Mouse (Mus musculus) midbrain, embryonic 15.5 days (tissue): ENCODE measurements around the gene Ercc5. TPM values are rescaled to one million over a fixed set of nuclear protein-coding genes. Genes with fewer than 3 reads are reported as not detected.

Source experiments
- ATAC-seq: fragments of 200-750 bp; cut with Nextera tagmentation; replicated peaks from 2 replicates; pipeline ENCODE4 v1.8.0; 2017; ENCODE audit warnings: moderate TSS enrichment
- H3K27ac ChIP-seq: fragments of 300-500 bp; sonication (generic); 2 replicates; pipeline ENCODE4 v1.5.1; 2015; ENCODE audit warnings: mild to moderate bottlenecking, inconsistent platforms
- H3K27me3 ChIP-seq: fragments of 300-500 bp; sonication (generic); replicated peaks from 2 replicates; pipeline ENCODE4 v1.6.1; 2015; ENCODE audit warnings: inconsistent platforms
- H3K36me3 ChIP-seq: fragments of 300-500 bp; sonication (generic); replicated peaks from 2 replicates; pipeline ENCODE4 v1.6.1; 2015; ENCODE audit warnings: inconsistent platforms
- H3K4me1 ChIP-seq: fragments of 300-500 bp; sonication (generic); 2 replicates; pipeline ENCODE4 v1.6.1; 2015; ENCODE audit warnings: inconsistent platforms
- H3K4me2 ChIP-seq: fragments of 300-500 bp; sonication (generic); 2 replicates; pipeline ENCODE4 v1.6.1; 2015; ENCODE audit warnings: inconsistent platforms, mild to moderate bottlenecking, moderate library complexity
- H3K4me3 ChIP-seq: fragments of 300-500 bp; sonication (generic); 2 replicates; pipeline ENCODE4 v1.5.1; 2015; ENCODE audit warnings: mild to moderate bottlenecking, inconsistent platforms
- H3K9ac ChIP-seq: fragments of 300-500 bp; sonication (generic); 2 replicates; pipeline ENCODE4 v1.6.1; 2015; ENCODE audit warnings: mild to moderate bottlenecking, inconsistent platforms
- H3K9me3 ChIP-seq: fragments of 300-500 bp; sonication (generic); 2 replicates; pipeline ENCODE4 v1.6.1; 2016; ENCODE audit warnings: inconsistent platforms
- WGBS: fragments of 180-500 bp; shearing (Covaris S2); methylation state at CpG from one replicate; pipeline ENCODE4 v1.1.7; 2015; ENCODE audit warnings: mixed read lengths; 5-methylcytosine and 5-hydroxymethylcytosine counted together
- polyA plus RNA-seq: library from polyadenylated mRNA; unstranded; fragments of >200 nt; fragmentation: Nextera tagmentation; extraction: Ambion mirVana; gene quantifications from 2 replicates; pipeline ENCODE4 v1.2.1, GENCODE M21; 2015

Ercc5 gene
- polyA plus RNA-seq, 1 experiment from 2014 or later = 32.8 TPM

DNA sequence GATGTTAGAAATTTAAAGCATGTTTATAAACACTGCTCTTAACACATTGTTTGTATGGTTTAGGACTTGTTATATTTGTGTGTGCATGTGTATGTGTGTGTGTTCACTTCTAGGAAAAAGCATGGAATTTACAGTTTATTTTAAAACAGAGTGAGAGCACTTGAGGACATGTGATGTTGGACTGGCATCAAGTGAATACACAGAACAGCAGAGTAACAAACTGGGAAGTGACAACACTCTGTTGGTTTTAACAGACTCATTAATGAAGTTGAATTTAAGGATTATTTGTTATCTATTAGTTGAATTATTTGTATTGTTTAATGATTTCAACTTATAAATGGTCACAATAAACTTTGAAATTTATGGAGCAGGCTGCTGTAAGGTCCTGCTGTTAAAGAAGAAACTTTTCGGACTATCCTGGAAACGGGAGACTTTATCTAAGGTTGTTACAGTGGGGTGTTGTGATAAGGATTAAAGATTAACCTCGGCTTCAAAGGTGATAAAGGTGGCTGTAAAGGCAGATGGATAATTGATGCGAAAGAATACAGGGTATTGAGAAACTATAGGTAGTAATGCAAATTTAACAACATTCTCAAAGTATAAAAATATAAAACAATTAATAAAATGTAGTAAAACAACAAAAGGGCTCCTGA, 17.5 kb upstream of the Ercc5 start:
- no peak overlapping the region for H3K9ac ChIP-seq
- no peak for ATAC-seq
- H3K36me3 ChIP-seq = peaks cover 19% of the 10 kb centered on the region; the same call in 1 of the 2 replicates
- H3K27ac ChIP-seq = no peak overlapping the region
- no peak overlapping the region for H3K4me2 ChIP-seq
- WGBS = 92% methylated on average over 4 of the region's 4 CpGs
- no peaks in the 10 kb centered on the region for H3K4me1 ChIP-seq
- no peaks in the 10 kb centered on the region for H3K27me3 ChIP-seq
- no peaks in the 10 kb centered on the region for H3K9me3 ChIP-seq
- no peak overlapping the region for H3K4me3 ChIP-seq

DNA sequence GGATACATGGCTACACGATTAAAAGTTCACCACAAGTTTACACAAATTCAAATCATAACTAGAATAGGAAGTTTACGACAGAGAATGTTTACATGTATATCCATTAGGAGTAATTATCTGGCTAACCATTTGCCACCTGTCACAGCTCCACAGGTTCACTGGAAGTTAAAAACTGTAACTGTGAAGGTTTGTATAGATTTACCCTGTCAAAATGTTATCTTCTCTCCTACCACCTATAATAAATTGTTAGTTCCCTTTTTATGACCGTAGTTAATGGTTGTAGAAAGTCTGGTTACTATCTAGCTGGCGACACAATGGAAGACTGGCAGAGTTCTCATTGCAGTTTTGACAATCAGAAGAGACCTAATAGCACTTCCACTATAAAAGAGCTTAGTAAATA, 7.3 kb upstream of the Ercc5 start:
- no peak for ATAC-seq
- Histone ChIP-seq H3K9ac (no peak overlapping the region), H3K4me3 (no peak overlapping the region), H3K27ac (no peak overlapping the region), H3K9me3 (no peaks in the 10 kb centered on the region), H3K27me3 (no peaks in the 10 kb centered on the region), H3K4me1 (no peaks in the 10 kb centered on the region), H3K36me3 (peaks cover 33% of the 10 kb centered on the region), H3K4me2 (no peak overlapping the region)
- 92% methylated on average over 4 of the region's 4 CpGs for WGBS

DNA sequence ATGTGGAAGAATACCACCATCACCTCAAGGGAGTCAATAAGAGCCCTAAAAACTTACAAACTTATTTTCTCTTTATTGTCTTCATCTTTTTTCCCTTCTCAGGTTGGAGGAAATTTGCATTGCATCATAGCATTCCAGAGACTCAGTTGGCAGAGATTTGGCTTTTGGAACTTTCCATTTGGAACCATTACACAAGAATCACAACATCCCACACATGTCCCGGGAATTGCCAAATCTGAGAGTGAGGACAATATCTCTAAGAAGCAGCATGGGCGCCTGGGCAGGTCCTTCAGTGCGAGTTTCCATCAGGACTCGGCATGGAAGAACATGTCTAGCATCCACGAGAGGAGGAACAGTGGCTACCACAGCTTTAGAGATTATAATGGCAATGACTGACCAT, 4.8 kb upstream of the Ercc5 start:
- ATAC-seq = no peak
- Histone ChIP-seq H3K27ac (no peak overlapping the region), H3K4me2 (no peak overlapping the region), H3K9ac (no peak overlapping the region), H3K9me3 (no peaks in the 10 kb centered on the region), H3K36me3 (peaks cover 21% of the 10 kb centered on the region), H3K4me3 (no peak overlapping the region), H3K27me3 (no peaks in the 10 kb centered on the region), H3K4me1 (peaks cover 7% of the 10 kb centered on the region)
- WGBS = 90% methylated on average over 5 of the region's 5 CpGs

DNA sequence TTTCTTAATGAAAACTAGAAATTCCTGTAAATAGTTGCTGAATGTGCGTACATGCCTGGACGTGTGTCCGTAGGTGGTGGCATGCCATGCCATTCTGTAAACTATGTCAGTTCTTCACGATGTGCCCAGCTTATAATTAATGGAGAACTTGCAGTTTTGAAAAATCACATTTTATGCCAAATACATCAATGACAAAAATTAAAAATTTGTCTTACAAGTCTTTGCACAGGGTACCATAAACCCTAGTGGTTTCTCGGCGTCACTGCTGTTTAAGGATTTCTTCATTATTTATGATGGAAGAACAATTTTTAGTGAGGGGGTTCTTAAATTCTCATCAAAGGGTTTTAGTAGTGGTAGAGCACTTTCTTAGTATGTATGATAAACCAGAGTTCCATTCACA, 1.2 kb downstream of the Ercc5 start:
- Histone ChIP-seq H3K4me2 (peak overlapping the region; percentile 71), H3K9me3 (no peaks in the 10 kb centered on the region), H3K4me1 (peaks cover 14% of the 10 kb centered on the region), H3K27me3 (no peaks in the 10 kb centered on the region), H3K36me3 (no peaks in the 10 kb centered on the region; the same call in 1 of the 2 replicates), H3K9ac (peak overlapping the region; percentile 91), H3K4me3 (peak overlapping the region; percentile 71), H3K27ac (peak overlapping the region; percentile 97)
- WGBS = 33% methylated on average over 6 of the region's 6 CpGs
- no peak for ATAC-seq

DNA sequence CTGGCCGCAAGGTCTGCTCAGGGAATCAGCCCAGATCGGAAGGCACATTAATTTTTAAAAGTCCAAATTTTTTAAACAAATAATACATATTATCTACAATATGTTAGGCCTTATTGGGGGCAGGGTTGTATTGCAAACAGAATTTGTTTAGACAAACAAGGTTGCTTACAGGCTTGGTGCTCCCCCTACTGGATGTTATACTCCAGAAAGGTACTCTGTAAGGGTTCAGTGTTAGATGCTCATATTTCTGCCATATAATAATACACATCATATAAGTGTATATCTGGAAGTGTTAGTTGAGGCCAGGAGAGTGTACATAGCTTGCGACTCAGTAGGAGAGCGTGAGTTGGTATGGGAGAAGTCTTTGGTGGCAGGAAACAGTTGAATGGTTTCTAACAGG, 7.7 kb downstream of the Ercc5 start:
- WGBS = 98% methylated on average over 4 of the region's 4 CpGs
- H3K4me3 ChIP-seq = no peak overlapping the region
- H3K4me2 ChIP-seq = no peak overlapping the region
- H3K9ac ChIP-seq = no peak overlapping the region
- ATAC-seq = no peak
- H3K4me1 ChIP-seq = no peaks in the 10 kb centered on the region
- H3K36me3 ChIP-seq = peaks cover 17% of the 10 kb centered on the region
- H3K9me3 ChIP-seq = no peaks in the 10 kb centered on the region
- H3K27ac ChIP-seq = no peak overlapping the region
- no peaks in the 10 kb centered on the region for H3K27me3 ChIP-seq

DNA sequence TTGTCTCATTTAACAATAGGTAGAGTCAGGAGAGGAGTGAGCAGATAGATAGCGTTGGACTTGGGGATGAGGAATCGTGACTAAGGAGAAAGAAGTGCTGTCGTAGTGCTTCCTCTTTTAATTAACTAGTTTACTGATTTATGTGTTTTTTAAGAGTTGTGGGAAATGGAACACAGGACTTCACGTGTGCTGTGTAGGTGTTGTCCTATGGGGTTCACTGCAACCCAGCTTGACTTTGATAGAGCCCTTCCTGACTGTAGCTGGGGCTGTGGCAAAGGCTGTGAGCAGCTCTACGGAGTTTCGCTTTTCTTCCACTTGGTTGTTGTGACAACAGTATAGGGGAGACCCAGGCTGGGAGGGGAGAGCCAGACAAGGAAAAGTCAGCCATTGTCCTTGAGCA, 10.8 kb downstream of the Ercc5 start:
- 91% methylated on average over 6 of the region's 6 CpGs for WGBS
- no peak overlapping the region for H3K27ac ChIP-seq
- no peak overlapping the region for H3K4me2 ChIP-seq
- no peaks in the 10 kb centered on the region for H3K4me1 ChIP-seq
- no peak for ATAC-seq
- no peaks in the 10 kb centered on the region for H3K27me3 ChIP-seq
- H3K9ac ChIP-seq = no peak overlapping the region
- H3K4me3 ChIP-seq = no peak overlapping the region
- H3K9me3 ChIP-seq = no peaks in the 10 kb centered on the region
- H3K36me3 ChIP-seq = peaks cover 38% of the 10 kb centered on the region

DNA sequence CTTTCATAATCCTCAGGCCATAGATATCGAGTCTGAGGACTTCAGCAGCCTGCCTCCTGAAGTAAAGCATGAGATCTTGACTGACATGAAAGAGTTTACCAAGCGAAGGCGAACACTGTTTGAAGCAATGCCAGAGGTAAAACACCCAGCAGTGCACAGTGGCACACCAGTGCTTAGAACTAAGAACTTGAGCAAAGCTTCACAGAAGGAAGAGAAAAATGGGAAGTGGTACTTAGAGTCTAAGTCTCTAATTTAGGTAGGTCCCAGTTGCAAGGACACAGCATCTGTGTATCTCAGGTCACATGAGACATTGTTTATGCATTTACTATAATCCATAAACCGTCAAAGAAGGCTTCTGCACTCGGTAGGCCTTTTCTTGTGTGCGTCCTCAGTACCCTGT, 14.3 kb downstream of the Ercc5 start:
- ATAC-seq = no peak
- Histone ChIP-seq H3K4me3 (no peak overlapping the region), H3K4me2 (no peak overlapping the region), H3K4me1 (no peaks in the 10 kb centered on the region), H3K27ac (no peak overlapping the region), H3K27me3 (no peaks in the 10 kb centered on the region), H3K36me3 (peaks cover 61% of the 10 kb centered on the region), H3K9me3 (no peaks in the 10 kb centered on the region), H3K9ac (no peak overlapping the region)
- WGBS = 92% methylated on average over 6 of the region's 6 CpGs

DNA sequence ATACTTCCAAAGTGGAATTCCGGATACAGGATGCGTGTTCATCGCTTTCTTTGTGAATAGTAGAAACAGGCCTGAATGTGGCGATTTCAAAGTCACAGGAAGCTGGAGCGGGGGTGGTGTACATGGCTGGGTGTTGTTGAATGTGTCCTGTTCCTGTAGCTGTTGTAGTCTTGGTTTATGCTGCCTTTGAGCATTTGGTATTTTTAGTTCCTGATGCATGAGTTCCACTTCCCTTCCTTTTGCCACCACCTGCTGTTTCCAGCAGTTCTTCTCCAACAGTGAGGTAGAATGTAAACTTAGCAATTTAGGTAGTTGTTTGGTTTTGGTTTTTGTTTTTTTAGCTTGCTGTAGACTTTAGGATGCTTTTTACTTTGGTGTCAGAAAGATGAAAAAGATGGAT, 14.8 kb downstream of the Ercc5 start:
- no peaks in the 10 kb centered on the region for H3K4me1 ChIP-seq
- no peak overlapping the region for H3K4me3 ChIP-seq
- no peaks in the 10 kb centered on the region for H3K9me3 ChIP-seq
- WGBS = 92% methylated on average over 5 of the region's 5 CpGs
- no peak overlapping the region for H3K4me2 ChIP-seq
- H3K9ac ChIP-seq = no peak overlapping the region
- peaks cover 67% of the 10 kb centered on the region for H3K36me3 ChIP-seq
- H3K27me3 ChIP-seq = no peaks in the 10 kb centered on the region
- no peak overlapping the region for H3K27ac ChIP-seq
- no peak for ATAC-seq

DNA sequence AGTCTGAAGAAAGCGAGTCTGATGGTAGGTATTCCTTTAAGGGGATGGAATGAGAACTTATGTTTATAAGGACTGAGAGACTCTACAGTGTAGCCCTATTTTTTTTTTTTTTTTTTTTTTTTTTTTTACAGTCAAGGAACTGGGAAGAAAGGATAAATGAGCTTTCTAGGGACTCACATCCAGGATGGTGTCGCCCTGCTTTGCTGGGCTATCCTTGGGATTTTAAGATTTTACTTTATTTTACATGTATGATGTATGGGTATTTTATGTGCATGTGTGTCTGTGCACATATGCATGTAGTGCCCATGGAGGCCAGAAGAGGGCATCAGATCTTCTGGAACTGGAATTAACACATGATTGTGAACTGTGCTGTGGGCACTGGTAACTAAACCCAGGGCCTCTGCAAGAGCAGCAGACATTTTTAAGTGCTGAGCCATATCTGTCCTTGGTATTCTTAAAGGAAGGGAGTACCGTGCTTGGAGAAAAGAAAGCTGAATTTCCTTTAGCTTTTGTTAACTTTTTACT, 20.4 kb downstream of the Ercc5 start:
- 95% methylated on average over 3 of the region's 3 CpGs for WGBS

DNA sequence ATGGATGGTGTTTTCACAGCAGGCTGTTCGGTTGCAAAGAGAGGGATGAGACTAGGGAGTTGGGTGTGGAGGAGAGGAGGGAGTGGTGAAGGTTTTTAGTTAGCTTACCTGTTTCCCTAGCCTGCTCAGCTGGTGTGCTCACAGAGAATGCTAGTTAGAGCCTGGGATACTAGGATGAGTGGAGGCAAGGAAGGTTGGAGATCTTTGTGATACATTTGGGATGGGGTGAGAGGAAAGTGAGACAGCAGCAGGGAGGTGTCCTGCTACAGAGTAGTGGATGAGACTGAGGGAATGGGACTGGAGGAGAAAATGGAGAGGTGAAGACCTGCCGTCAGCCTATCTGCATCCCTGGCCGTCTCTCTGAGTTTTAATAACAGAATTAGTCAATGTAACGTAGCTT, 25.1 kb downstream of the Ercc5 start:
- H3K4me2 ChIP-seq = no peak overlapping the region
- H3K36me3 ChIP-seq = peaks cover 77% of the 10 kb centered on the region

More for the DNA sequence above, 20.4 kb downstream of the Ercc5 start:
- no peak for ATAC-seq
- H3K9me3 ChIP-seq = no peaks in the 10 kb centered on the region
- H3K27ac ChIP-seq = no peak overlapping the region
- H3K9ac ChIP-seq = no peak overlapping the region
- no peaks in the 10 kb centered on the region for H3K27me3 ChIP-seq
- H3K36me3 ChIP-seq = peaks cover 72% of the 10 kb centered on the region
- H3K4me3 ChIP-seq = no peak overlapping the region
- H3K4me2 ChIP-seq = no peak overlapping the region
- H3K4me1 ChIP-seq = no peaks in the 10 kb centered on the region

DNA sequence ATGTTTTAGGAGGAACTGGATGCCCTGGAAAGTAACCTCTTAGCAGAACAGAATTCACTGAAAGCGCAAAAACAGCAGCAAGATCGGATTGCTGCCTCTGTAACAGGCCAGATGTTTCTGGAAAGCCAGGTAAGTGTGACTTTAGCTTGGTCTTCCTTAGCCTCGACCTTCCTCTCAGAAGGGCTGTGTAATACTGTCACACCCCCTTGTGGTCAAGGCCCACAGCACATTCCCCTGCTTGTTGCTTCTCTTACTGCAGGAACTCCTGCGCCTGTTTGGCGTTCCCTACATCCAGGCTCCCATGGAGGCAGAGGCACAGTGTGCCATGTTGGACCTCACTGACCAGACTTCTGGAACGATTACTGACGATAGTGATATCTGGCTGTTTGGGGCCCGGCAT, 26.4 kb downstream of the Ercc5 start:
- Histone ChIP-seq H3K36me3 (peaks cover 69% of the 10 kb centered on the region), H3K9ac (no peak overlapping the region), H3K4me2 (no peak overlapping the region), H3K27me3 (no peaks in the 10 kb centered on the region), H3K4me3 (no peak overlapping the region), H3K9me3 (no peaks in the 10 kb centered on the region), H3K4me1 (no peaks in the 10 kb centered on the region), H3K27ac (no peak overlapping the region)
- ATAC-seq = no peak
- WGBS = 93% methylated on average over 8 of the region's 8 CpGs

More for the DNA sequence above, 25.1 kb downstream of the Ercc5 start:
- Histone ChIP-seq H3K4me1 (no peaks in the 10 kb centered on the region), H3K9me3 (no peaks in the 10 kb centered on the region), H3K4me3 (no peak overlapping the region), H3K9ac (no peak overlapping the region), H3K27ac (no peak overlapping the region), H3K27me3 (no peaks in the 10 kb centered on the region)
- ATAC-seq = no peak
- WGBS = 95% methylated on average over 4 of the region's 4 CpGs

DNA sequence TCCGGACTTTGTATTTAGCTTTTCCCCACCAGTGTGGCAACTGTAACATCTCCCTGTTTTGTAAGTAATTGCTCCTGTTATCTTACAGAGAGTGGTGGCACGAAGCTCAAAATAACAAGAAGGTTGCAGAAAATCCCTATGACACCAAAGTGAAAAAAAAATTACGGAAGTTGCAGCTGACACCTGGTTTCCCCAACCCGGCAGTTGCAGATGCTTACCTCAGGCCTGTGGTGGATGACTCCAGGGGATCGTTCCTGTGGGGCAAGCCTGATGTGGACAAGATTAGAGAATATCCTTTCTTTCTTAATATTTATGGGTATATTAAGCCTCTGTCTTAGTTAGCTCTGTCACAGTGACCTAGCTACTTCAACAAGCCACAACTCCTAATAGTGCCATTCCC, 30.5 kb downstream of the Ercc5 start:
- H3K4me1 ChIP-seq = no peaks in the 10 kb centered on the region
- H3K36me3 ChIP-seq = peaks cover 62% of the 10 kb centered on the region
- over 99% methylated on average over 5 of the region's 5 CpGs for WGBS
- H3K4me3 ChIP-seq = no peak overlapping the region
- no peaks in the 10 kb centered on the region for H3K9me3 ChIP-seq
- no peak for ATAC-seq
- H3K27ac ChIP-seq = no peak overlapping the region
- H3K9ac ChIP-seq = no peak overlapping the region
- H3K27me3 ChIP-seq = no peaks in the 10 kb centered on the region
- no peak overlapping the region for H3K4me2 ChIP-seq

DNA sequence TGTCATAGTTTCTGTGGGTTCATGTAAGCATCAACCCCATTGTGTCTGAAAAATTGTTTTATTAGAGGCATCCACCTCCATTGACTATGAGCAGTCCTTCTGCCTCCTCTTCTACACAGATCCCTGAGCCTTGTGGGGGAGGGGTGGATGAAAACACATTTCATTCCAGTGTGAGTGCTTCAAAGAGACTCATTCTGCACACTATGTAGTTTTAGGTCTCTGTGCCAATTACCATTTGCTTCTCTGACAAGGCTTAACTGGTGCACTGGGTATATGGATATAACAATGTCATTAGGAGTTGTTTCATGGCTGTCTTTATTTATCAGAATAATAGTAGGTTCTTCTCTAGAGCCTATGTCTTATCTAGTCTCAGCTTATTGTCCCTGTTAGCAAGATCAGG, 38.9 kb downstream of the Ercc5 start:
- Histone ChIP-seq H3K9me3 (no peaks in the 10 kb centered on the region), H3K36me3 (peaks cover 9% of the 10 kb centered on the region; the same call in 1 of the 2 replicates), H3K4me3 (no peak overlapping the region), H3K27me3 (no peaks in the 10 kb centered on the region), H3K4me1 (no peaks in the 10 kb centered on the region), H3K9ac (no peak overlapping the region), H3K4me2 (no peak overlapping the region), H3K27ac (no peak overlapping the region)
- ATAC-seq = no peak
